Comparison of ENCODE assay signal across 21 mouse cellular contexts in genomic region chr6:29835543-29836177, GRCm38 (mm10).
"Had no signal": no experiment of that assay in that cellular context is flagged by ENCODE, and none has a peak within 500 bp of the region (broad histone marks: within the 10 kb centered on the region; RNA-seq: fewer than 3 reads in every experiment).

No protein-coding gene starts in this region.

- H3K36me3 ChIP-seq: liver, embryonic 15.5 days; lung, embryonic 15.5 days; neural tube, embryonic 13.5 days; neural tube, embryonic 15.5 days; stomach, embryonic 15.5 days had no signal

- H3K4me2 ChIP-seq: liver, embryonic 15.5 days; lung, embryonic 15.5 days; midbrain, embryonic 11.5 days; neural tube, embryonic 13.5 days; neural tube, embryonic 15.5 days; stomach, embryonic 15.5 days had no signal

- H3K27me3 ChIP-seq: liver, embryonic 15.5 days; lung, embryonic 15.5 days; neural tube, embryonic 13.5 days; neural tube, embryonic 15.5 days; stomach, embryonic 15.5 days had no signal

- H3K9ac ChIP-seq: liver, embryonic 15.5 days; liver, postnatal 0 days; lung, embryonic 15.5 days; neural tube, embryonic 13.5 days; neural tube, embryonic 15.5 days; stomach, embryonic 15.5 days had no signal

- H3K4me1 ChIP-seq: liver, embryonic 15.5 days; lung, embryonic 15.5 days; megakaryocyte, embryonic 14.5 days; neural tube, embryonic 13.5 days; neural tube, embryonic 15.5 days; stomach, embryonic 15.5 days had no signal

- ATAC-seq: liver, postnatal 0 days; lung, postnatal 0 days; midbrain, embryonic 16.5 days had no signal

- H3K27ac ChIP-seq: liver, embryonic 15.5 days; lung, embryonic 15.5 days; macrophage; neural tube, embryonic 13.5 days; neural tube, embryonic 15.5 days had no signal

- H3K9me3 ChIP-seq: liver, embryonic 15.5 days; lung, embryonic 15.5 days; neural tube, embryonic 13.5 days; neural tube, embryonic 15.5 days; stomach, embryonic 15.5 days had no signal

- H3K4me3 ChIP-seq: liver, embryonic 15.5 days; lung, embryonic 15.5 days; megakaryocyte, embryonic 14.5 days; myocyte; neural tube, embryonic 13.5 days; neural tube, embryonic 15.5 days; stomach, embryonic 15.5 days had no signal

- DNase-seq: liver, postnatal 0 days; lung, adult 2 months; lung, postnatal 14 days; lung, postnatal 36 days; midbrain, embryonic 14.5 days; right cerebral cortex, postnatal 14 days; spleen, adult 18-20 months; thymus, adult 18-20 months; thymus, postnatal 14 days; thymus, postnatal 36 days had no signal
